In genomic region chr5:8367614-8368327, GRCm38 (mm10) we compare ENCODE assay signal across 8 mouse cellular contexts. TPM values are rescaled to one million over a fixed set of nuclear protein-coding genes. Genes with fewer than 3 reads are reported as not detected.
DNase-seq lines count a peak whose midpoint lies in the region; ATAC-seq and TF ChIP-seq lines count a peak whose summit lies in the region.

Gene Adam22 (minus strand): TSS chr5:8368160.

- H3K9me3 ChIP-seq in forebrain, embryonic 14.5 days (replicated peaks; ENCODE audit: control insufficient read depth, low read length): no peaks in the 10 kb centered on the region
- no peaks in the 10 kb centered on the region for H3K9me3 ChIP-seq in heart, embryonic 16.5 days (replicated peaks; ENCODE audit: control insufficient read depth, low read length)
- H3K9me3 ChIP-seq in midbrain, embryonic 16.5 days (replicated peaks; ENCODE audit: control insufficient read depth, low read length, poor library complexity, severe bottlenecking): no peaks in the 10 kb centered on the region
- no peaks in the 10 kb centered on the region for H3K9me3 ChIP-seq in stomach, postnatal 0 days (ENCODE audit: control insufficient read depth, low read length)

- H3K79me2 ChIP-seq in liver, adult 2 months (ENCODE audit: control insufficient read depth, insufficient read depth, low read length): no peaks in the 10 kb centered on the region

- H3K9ac ChIP-seq in forebrain, embryonic 14.5 days (ENCODE audit: low read length): peak within 1 kb of the TSS; percentile 86
- H3K9ac ChIP-seq in heart, embryonic 16.5 days (ENCODE audit: low read length): peak within 1 kb of the TSS; percentile 84
- H3K9ac ChIP-seq in liver, adult 2 months (ENCODE audit: low read depth, low read length): peak within 1 kb of the TSS; percentile 51; the same call in 1 of the 2 replicates
- peak within 1 kb of the TSS; percentile 91 for H3K9ac ChIP-seq in midbrain, embryonic 16.5 days (ENCODE audit: low read depth, low read length)
- H3K9ac ChIP-seq in stomach, postnatal 0 days (ENCODE audit: low read length): peak within 1 kb of the TSS; percentile 62

- ATAC-seq in forebrain, embryonic 14.5 days: peak; percentile 96
- peak; percentile 97 for ATAC-seq in heart, embryonic 16.5 days (replicated peaks; ENCODE audit: extremely low read depth, insufficient read depth, low FRiP score)
- ATAC-seq in midbrain, embryonic 16.5 days: peak; percentile 97
- peak; percentile 95 for ATAC-seq in stomach, postnatal 0 days (ENCODE audit: low FRiP score, low TSS enrichment)

- H3K27ac ChIP-seq in forebrain, embryonic 14.5 days (ENCODE audit: low read depth, low read length): peak within 1 kb of the TSS; percentile 80
- peak within 1 kb of the TSS; percentile 58 for H3K27ac ChIP-seq in heart, embryonic 16.5 days (ENCODE audit: low read length)
- H3K27ac ChIP-seq in liver, adult 2 months (replicated peaks; ENCODE audit: insufficient read depth, low read depth, low read length): no peak within 1 kb of the TSS
- peak within 1 kb of the TSS; percentile 90 for H3K27ac ChIP-seq in midbrain, embryonic 16.5 days (ENCODE audit: low read length)
- H3K27ac ChIP-seq in stomach, postnatal 0 days (replicated peaks): no peak within 1 kb of the TSS

- no peaks in the 10 kb centered on the region for H3K27me3 ChIP-seq in forebrain, embryonic 14.5 days (replicated peaks; ENCODE audit: control insufficient read depth, insufficient read depth, low read length)
- H3K27me3 ChIP-seq in heart, embryonic 16.5 days (ENCODE audit: control insufficient read depth, insufficient read depth, low read length): no peaks in the 10 kb centered on the region
- peaks cover 11% of the 10 kb centered on the region for H3K27me3 ChIP-seq in liver, adult 2 months (ENCODE audit: control insufficient read depth, insufficient read depth, low read length)
- no peaks in the 10 kb centered on the region for H3K27me3 ChIP-seq in midbrain, embryonic 16.5 days (ENCODE audit: control insufficient read depth, insufficient read depth, low read depth, low read length)
- no peaks in the 10 kb centered on the region for H3K27me3 ChIP-seq in stomach, postnatal 0 days (ENCODE audit: control insufficient read depth, insufficient read depth, low read length)

- no peaks in the 10 kb centered on the region for H3K4me1 ChIP-seq in forebrain, embryonic 14.5 days (ENCODE audit: control insufficient read depth, insufficient read depth, low read length)
- peaks cover 3% of the 10 kb centered on the region; the same call in 1 of the 2 replicates for H3K4me1 ChIP-seq in heart, embryonic 16.5 days (ENCODE audit: control insufficient read depth, insufficient read depth, low read length)
- no peaks in the 10 kb centered on the region for H3K4me1 ChIP-seq in liver, adult 2 months (ENCODE audit: control insufficient read depth, insufficient read depth, low read length)
- H3K4me1 ChIP-seq in midbrain, embryonic 16.5 days (ENCODE audit: control insufficient read depth, insufficient read depth, low read length): peaks cover 6% of the 10 kb centered on the region
- no peaks in the 10 kb centered on the region for H3K4me1 ChIP-seq in stomach, postnatal 0 days (replicated peaks; ENCODE audit: control insufficient read depth, insufficient read depth)

- TF ChIP-seq POLR2A in liver, adult 2 months (IDR thresholded peaks at IDR 0.05; ENCODE audit: extremely low read depth, insufficient read depth, low read length): no peak

- WGBS in forebrain, embryonic 14.5 days: under 1% methylated on average over 51 of the region's 55 CpGs
- WGBS in heart, embryonic 16.5 days: under 1% methylated on average over 55 of the region's 55 CpGs
- 2% methylated on average over 55 of the region's 55 CpGs for WGBS in liver, adult 2 months
- under 1% methylated on average over 49 of the region's 55 CpGs for WGBS in midbrain, embryonic 16.5 days
- WGBS in stomach, postnatal 0 days: under 1% methylated on average over 50 of the region's 55 CpGs

- DNase-seq in thymus, postnatal 4 days: peak; percentile 36
- DNase-seq in thymus, adult 18-20 months: no peak
- peak; percentile 90 for DNase-seq in forebrain, embryonic 14.5 days (ENCODE audit: low spot score)
- DNase-seq in kidney, postnatal 14 days: peak; percentile 85
- DNase-seq in liver, adult 2 months (ENCODE audit: extremely low read depth, low read depth, low spot score): no peak
- DNase-seq in stomach, postnatal 0 days (ENCODE audit: low spot score): peak; percentile 82

- no peaks in the 10 kb centered on the region for H3K36me3 ChIP-seq in forebrain, embryonic 14.5 days (ENCODE audit: control insufficient read depth, insufficient read depth, low read length)
- H3K36me3 ChIP-seq in heart, embryonic 16.5 days (ENCODE audit: control insufficient read depth, insufficient read depth): no peaks in the 10 kb centered on the region
- H3K36me3 ChIP-seq in liver, adult 2 months (ENCODE audit: control insufficient read depth, insufficient read depth, low read length): no peaks in the 10 kb centered on the region
- H3K36me3 ChIP-seq in midbrain, embryonic 16.5 days (ENCODE audit: control insufficient read depth, insufficient read depth, low read length): no peaks in the 10 kb centered on the region
- no peaks in the 10 kb centered on the region for H3K36me3 ChIP-seq in stomach, postnatal 0 days (ENCODE audit: control insufficient read depth, insufficient read depth, low read length)

- peak within 1 kb of the TSS; percentile 77 for H3K4me3 ChIP-seq in forebrain, embryonic 14.5 days (ENCODE audit: low read depth, low read length)
- H3K4me3 ChIP-seq in heart, embryonic 16.5 days (ENCODE audit: low read length): peak within 1 kb of the TSS; percentile 81
- H3K4me3 ChIP-seq in liver, adult 2 months (ENCODE audit: insufficient read depth, low read depth, low read length): peak within 1 kb of the TSS; percentile 64; the same call in 1 of the 2 replicates
- H3K4me3 ChIP-seq in midbrain, embryonic 16.5 days (ENCODE audit: low read depth, low read length): peak within 1 kb of the TSS; percentile 74
- peak within 1 kb of the TSS; percentile 60 for H3K4me3 ChIP-seq in stomach, postnatal 0 days (ENCODE audit: low read depth, low read length)

- H3K4me2 ChIP-seq in forebrain, embryonic 14.5 days (ENCODE audit: low read length): peak within 1 kb of the TSS; percentile 75
- peak within 1 kb of the TSS; percentile 83 for H3K4me2 ChIP-seq in heart, embryonic 16.5 days (ENCODE audit: low read depth, low read length)
- peak within 1 kb of the TSS; percentile 65 for H3K4me2 ChIP-seq in midbrain, embryonic 16.5 days (ENCODE audit: low read length)
- H3K4me2 ChIP-seq in stomach, postnatal 0 days (replicated peaks; ENCODE audit: low read depth): peak within 1 kb of the TSS; percentile 93

- TF ChIP-seq CTCF in liver, adult 2 months (IDR thresholded peaks at IDR 0.05; ENCODE audit: low read depth, low read length): no peak
- peak; percentile 31; the same call in 1 of the 2 replicates for TF ChIP-seq CTCF in stomach, postnatal 0 days (IDR thresholded peaks at IDR 0.05; ENCODE audit: low read depth)

- TF ChIP-seq EP300 in stomach, postnatal 0 days (optimal IDR thresholded peaks at IDR 0.05): no peak

RNA-seq across cellular contexts. Expression of gene Adam22, which starts in this region (rescaled TPM):
- polyA plus RNA-seq in forebrain, embryonic 14.5 days (2014; fragmentation: Nextera tagmentation; extraction: Ambion mirVana): 28.7 and 37.2 TPM in 2 replicates
- polyA plus RNA-seq in heart, embryonic 16.5 days (2015; fragmentation: Nextera tagmentation; extraction: Ambion mirVana): 7.4 and 7.8 TPM in 2 replicates
- total RNA-seq in liver, adult 2 months (2014; rRNA removed): 0.34 and 0.55 TPM in 2 replicates
- 0.01 TPM in 1 of 2 replicates, not detected in the other for polyA plus RNA-seq in liver, adult 2 months (2012; rRNA removed)
- polyA plus RNA-seq in midbrain, embryonic 16.5 days (2015; fragmentation: Nextera tagmentation; extraction: Ambion mirVana): 49.5 and 51.1 TPM in 2 replicates
- polyA plus RNA-seq in stomach, postnatal 0 days (2015; fragmentation: Nextera tagmentation; extraction: Ambion mirVana): 2.5 and 2.6 TPM in 2 replicates

Comparison
In these comparisons a context has a peak if more than half of its experiments do, and no peak if none do; other contexts are left out.
1. DNase-seq: peak in thymus, postnatal 4 days (single experiment), forebrain, embryonic 14.5 days (single experiment), kidney, postnatal 14 days (single experiment) and stomach, postnatal 0 days (single experiment); none in thymus, adult 18-20 months (0 of 2) and liver, adult 2 months (single experiment).
2. H3K27ac ChIP-seq: peak in forebrain, embryonic 14.5 days (single experiment), heart, embryonic 16.5 days (single experiment) and midbrain, embryonic 16.5 days (single experiment); none in liver, adult 2 months (single experiment) and stomach, postnatal 0 days (single experiment).
3. Peak in every context shown above with its lines, with median percentiles within 50 percentile points of each other: ATAC-seq, H3K4me2 ChIP-seq, H3K4me3 ChIP-seq and H3K9ac ChIP-seq.